Mouse (Mus musculus) c-Kit-positive CD71-positive TER-119-negative erythroid progenitor cells, embryonic 14.5 days (primary cell): ENCODE results near the gene Shisa2.

ENCODE experiments used
- DNase-seq: peaks from one replicate; pipeline ENCODE4 v3.0.0-alpha.2; 2013; ENCODE audit warnings: low read depth

The Shisa2 gene

DNA sequence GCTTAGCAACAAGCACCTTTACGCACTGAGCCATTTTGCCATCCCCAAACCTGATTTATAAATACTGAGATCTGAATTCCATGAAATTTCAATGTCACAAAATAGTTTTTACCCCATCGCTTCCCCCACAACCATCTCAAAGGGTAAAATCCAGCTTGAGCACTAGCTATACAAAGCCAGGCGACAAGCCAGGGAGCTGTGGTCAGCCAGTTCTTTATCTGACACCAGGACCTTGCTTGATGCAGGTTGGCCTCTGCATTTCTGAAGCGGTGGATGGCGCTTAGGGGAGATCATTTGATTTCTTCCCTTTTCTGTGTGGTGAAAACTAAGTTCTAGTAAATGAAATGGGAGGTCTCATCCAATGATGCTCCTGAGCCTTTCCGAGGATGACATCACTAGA, 7.0 kb downstream of the Shisa2 start:
- DNase-seq, result no peak

DNA sequence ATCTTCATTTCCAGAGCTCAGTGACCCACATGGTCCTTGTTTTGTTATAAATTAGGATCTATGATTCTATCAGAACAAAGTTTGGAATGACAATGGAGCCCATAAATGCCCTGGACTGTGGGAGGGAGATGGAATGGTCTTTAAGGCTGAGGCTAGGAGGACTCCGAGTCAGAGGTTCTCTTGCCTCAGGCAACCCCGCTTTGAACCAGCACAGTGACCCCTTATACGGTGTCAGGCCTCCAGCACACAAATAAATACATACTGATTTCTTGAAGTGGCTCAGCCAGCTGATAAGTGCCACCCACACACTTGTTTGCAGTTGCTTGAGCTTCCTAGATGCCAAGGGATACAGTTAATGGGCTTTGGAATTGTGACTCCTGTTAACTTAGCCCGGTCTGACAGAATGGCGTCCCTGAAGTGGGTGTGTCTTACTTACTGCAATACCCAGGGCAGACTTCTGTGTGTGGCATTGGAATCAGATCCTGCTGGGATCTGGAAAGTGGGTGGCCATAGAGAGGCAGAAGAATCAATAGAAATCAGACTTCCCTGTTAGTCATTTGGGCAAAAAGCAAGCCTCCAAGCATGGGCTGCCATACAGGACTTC, 8.3 kb downstream of the Shisa2 start:
- DNase-seq, result no peak

DNA sequence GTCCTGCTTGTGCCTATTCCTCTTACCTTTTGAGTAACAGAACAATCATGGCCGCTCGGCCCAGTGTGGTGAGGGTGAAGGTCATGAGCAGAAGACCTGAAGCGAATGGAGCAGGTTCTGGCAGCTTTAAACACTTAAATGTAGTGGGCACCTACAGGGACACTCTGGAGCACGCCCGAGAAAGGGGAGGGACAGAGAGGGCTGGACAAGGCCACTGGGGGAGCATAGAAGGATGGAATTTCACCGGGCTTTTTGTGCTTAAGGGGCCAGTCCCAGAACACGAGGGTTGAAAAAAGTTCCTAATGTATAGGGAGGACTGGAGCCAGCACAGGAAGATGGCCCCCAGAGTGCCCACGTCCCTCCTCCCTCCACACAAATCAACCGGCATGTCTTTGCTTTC, 8.9 kb downstream of the Shisa2 start:
- DNase-seq, result no peak

DNA sequence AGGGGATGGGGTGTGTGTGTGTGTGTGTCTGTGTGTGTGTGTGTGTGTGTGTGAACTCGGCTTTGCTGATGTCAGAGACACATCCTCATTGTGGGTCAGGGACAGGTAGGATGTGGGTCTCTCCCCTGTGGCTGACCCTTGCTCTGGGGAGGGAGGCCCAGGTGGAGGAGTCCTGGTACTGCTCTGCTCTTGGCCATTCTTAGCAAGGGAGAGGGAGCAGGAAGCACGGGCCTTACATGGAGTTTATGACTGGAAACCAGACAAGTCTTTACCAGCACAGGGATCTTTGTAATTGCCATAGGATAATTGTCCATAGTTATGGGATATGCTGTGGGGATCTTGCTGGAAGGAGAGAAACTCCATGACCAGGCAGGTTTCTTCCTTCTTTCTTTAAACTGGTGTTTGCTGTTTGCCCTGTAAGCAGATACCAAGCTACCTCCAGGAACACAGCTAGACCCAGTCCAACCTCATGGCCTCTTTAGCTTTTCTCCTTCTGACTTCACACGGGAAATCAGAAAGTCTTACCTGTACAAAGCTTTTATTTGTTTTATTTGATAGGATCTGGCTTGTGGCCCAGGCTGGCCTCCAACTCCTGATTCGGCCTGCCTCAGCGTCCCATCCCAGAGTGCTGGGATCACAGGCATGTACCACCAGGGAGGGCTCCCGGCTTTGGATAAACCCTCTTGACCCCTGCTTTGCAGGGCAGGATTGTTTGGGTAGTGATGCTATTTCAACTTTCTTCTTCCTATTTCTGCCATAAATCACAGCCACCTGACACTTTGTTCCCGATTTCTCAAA, 14.0 kb downstream of the Shisa2 start:
- DNase-seq, result no peak

DNA sequence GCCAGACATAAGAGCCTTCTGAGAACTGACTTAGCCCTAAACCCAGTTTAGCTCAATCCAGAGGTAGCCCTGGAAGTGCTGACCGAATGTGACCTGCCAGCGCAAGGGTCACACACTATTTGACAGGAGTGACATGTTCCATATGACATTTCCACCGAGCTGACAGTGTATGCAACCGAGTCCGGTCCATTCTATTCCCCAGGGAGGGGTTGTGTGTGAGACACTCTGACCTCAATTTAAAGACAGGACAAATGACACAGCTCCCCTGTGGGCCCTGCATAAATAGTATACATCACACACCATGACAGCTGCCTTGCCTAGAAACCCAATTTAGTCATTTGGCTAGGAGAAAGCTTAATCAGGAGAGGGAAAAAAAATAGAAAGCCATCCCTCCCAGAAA, 16.7 kb downstream of the Shisa2 start:
- DNase-seq, result no peak

DNA sequence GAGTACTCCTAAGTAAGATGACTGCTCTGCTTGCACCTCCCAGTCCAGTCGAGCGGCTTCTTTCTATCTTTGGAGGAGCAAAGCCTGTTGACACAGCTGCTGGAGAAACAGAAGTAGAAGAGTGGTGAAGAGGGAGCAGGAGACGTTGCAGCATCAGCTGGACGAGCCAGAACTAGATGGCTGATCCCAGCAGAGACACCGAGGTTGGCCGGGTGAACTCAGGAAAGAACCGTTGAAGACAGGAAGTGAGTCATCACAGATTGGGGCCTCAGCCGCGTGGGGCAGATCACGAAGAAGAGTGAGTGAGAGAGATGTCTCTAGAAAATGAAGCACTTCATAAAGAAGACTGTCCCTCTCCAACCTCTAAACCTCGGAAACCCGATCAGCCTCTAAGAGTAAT, 18.5 kb downstream of the Shisa2 start:
- no peak for DNase-seq

DNA sequence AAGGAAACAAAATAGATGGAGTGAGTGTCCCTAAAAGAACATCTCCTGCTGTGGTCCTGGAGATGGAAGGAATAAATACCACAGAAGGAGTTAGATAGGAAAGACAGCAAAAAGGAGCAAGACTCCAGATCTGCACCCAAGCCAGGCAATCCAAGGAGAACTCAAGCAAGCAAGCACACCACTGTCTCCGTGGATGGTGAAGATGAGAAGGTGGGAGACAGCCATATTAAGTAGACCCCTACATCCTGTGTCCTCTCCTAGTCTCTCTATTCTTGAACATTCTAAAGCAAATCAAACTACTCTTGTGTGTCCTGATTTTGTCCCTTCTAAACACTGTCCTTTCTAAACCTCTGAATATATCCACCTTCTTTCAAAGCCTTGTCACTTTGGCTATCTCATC, 19.1 kb downstream of the Shisa2 start:
- no peak for DNase-seq

DNA sequence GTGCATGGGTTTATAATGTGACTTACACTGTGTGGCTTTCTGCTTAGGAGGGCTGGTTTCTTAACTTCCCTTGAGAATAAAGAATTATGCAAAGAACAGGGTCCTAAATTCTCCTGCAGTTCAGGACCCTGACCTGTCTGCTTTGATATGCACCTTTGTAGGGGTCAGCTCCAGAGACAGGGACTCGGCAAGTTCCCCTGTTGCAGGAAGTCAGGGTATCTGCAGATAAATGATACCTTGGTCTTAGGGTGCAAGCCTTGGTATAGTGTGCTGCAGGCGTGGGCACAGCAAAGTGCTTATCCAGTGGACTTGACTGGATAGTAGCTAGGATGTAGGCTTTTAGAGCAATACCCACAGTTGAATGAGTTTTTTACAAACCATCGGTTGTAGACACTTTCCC, 19.8 kb downstream of the Shisa2 start:
- DNase-seq, result no peak

DNA sequence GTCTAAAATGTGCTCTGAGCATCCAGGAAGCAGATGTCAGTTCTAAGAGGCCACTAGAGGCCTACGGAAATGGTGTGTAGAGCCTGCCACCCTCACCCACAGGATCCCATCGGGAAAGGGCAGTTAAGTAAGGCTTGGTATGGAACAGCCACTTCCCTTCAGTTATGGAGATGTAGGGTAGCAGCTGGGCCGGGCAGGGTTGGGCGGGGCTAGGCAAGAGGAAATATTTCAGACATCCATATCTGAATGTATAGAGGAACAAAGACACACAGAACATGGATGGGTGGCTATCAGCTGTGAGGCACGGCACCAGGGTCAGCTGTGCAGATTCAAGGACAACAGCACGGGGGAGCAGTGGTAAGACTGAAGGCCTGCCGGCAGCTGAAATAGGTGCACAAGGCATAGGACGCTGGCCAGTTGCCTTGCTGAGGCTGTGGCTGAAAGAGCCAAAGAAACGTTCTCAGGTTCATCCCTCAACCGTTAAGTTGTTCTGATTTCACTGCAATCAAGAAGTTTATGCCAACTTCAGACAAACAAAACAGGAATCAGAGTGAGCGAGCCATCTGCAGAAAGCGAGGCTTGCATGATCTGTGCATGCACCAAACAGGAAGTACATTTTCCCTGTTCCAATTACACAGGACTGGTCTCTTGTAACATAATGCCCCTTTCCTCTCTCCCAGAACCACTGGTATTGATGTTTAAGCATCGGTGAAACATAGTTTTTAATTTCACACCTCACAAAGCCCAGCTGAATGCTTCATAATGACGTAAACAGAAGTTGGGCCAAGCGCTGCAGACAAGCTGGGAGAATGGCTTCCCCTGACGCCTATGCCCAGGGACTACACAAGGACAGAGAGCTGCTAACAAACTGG, 22.0 kb downstream of the Shisa2 start:
- DNase-seq, result no peak

DNA sequence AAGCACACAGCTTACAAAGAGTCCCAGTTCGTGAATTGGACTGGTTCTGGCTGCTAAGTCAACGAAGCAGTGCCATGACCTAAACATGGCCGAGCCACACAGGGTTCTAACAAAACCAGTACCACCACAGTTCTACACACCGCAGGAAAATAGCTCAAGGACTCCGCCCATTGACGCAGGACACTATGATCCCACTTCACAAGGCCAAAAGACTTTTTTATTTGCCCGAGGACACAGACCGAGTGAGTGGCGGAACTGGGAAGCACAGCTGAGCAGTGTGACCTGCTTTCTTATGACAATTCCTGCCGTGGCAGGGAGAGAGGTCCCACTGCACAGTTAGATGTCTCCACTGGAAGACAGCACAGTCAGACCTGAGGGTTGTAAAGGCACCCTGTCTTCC, 23.5 kb downstream of the Shisa2 start:
- no peak for DNase-seq

DNA sequence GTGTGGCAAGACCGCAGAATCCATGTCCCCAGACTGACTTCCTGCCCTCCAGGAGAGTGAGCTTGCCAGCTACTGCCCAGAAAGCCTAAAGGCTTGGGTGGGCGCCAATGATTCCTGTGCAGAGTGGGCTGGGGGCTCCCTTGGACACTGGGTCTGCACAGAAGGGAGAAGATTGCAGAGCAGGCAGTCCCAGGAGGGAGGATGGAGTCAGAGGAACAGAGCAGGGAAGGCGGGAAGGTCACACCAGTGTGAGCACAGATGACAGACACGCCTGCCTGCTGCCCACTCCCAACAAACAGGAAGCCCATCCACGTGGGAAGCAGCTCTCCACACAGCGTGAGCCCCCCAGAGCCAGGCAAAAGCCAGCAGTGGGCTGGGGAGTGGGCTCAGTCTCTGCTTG, 24.2 kb downstream of the Shisa2 start:
- DNase-seq, result no peak

DNA sequence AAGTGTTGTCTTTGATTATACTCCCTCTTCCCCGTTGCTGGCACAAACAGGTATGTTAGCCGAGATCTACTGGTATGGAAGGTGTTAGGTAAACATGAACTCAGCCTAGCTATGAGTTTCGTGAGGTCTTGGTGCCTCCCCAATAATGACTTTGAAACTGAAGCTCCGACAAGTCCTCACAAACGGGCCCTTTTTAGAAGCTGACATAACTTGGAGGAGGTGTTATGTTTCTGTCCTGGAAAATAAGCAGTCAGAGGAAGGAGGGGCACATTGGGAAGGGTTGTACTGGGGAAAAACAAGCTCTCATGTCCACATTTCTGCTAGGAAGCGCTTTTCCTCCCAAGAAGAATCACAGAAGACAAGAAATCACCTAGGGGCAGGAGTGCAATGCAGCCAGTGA, 31.5 kb downstream of the Shisa2 start:
- DNase-seq, result no peak

DNA sequence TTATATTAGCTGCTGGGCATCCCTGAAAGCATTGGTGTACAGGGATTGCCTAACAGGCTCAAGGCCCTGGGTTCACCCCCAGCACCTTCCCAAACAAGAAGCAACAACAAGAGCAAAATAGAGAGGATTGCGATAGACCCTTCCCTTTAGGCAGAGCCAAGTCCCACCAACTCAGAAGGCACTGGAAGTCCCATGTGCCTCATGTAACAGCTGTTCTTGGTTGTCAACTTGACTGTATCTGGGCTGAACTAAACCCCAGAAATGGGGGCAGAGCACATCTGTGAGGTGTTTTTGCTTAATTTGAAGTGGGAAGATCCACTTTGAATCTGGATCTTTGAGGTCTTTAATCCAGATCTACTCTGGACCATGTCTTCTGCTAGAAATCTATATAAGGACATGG, 32.0 kb downstream of the Shisa2 start:
- no peak for DNase-seq

DNA sequence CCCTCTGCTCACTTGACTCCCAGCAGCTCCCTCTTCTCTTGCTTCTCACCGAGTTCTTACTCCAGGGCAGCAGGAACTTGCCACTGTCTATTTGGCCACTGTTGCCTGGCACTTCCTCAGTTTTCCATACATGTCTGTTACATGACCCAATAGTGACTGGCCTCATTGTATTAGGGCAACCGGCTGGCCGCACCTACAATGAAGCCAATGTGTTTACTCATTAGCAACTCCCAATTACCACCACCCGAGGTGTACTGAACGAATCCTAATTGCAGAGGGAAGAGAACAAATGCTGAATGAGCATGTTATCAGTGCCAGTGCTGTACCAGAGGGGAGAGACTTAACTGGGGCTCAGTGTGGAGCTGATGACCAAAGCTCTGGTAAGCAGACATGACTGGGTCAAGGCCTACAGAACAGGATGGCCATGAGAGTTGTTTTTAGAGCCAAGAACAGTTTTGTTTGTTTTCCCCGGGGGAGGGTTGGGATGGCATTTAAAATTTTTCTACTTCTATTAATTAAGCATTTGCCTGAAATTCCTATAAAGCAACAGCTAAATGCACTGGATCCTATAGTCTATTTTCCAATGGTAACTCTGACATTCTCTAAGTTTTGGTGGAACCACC, 47.9 kb downstream of the Shisa2 start:
- no peak for DNase-seq

DNA sequence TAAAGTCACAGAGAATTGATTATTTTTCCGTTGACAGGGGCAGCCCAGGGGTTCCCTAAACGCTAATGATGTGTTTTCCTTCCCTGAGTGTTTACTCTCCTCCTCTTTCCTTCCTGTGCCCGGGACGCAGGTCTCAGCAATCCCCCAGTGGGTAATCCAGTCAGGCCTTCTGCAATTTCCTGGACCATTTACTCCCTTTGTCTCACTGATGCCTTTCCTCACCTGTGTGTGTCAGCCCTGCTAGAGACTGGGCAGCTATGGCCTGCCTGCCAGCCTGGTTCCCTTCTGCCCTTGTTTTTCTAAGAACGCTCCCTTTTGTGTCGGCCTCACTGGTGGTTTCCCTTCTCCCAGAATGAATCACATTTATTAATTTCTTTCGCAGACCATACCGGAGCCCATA, 49.4 kb downstream of the Shisa2 start:
- no peak for DNase-seq

DNA sequence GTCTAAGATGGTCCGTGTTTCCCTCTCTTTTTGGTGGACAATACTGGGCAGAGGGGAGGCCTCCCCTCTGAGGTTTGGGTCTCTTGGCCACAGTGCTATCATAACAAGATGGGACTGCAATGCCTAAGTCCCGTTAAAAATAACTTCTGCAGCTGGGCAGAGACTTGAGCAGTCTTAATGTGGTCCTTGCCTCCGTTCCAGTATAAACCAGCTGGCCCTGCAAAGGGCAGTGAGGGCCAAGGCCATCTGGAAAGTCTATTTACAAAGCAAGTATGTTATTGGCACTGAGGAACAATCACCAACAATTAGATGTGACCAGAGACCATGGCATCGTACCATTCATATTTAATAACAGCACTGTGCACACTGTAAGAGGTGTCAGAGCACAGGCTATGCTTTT, 50.2 kb downstream of the Shisa2 start:
- DNase-seq, result no peak

DNA sequence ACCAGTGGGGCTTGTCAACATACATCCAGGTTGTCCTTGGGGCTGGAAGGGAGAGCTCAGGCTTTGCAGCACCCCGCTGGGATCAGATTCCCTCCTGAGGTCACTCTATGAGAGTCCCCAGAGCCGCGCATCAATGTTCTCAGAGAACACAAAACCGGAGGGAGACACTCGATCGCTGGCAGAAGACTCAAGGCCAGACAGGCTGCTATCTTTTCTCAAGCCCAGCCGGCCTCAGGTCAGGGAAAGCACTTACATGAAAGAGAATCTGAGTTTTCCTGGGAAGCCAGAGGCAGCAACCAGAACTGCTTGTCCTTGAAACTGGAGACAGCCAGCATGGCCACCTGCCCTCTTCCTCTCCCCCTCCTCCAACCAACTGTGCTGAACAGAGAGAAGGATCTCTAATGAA, 52.5 kb downstream of the Shisa2 start:
- no peak for DNase-seq
